Mouse (Mus musculus): ENCODE data around the gene Polr3c. TPM values are rescaled to one million over a fixed set of nuclear protein-coding genes. Genes with fewer than 3 reads are reported as not detected.
A peak's percentile ranks its signal among the peaks of the same experiment; 100 is the strongest.
"Not testable (repeated sequence)": the region's sequence is repeated elsewhere in the genome, so short reads cannot be mapped to it uniquely, and the experiment has no call there.

The Polr3c gene
- polyA plus RNA-seq, 1 experiment from 2014 or later: 42.1 TPM

GRCm38 (mm10) chr3:96706217-96706616 lies 21.2 kb downstream of the Polr3c start:
- 90% methylated on average over 11 of the region's 11 CpGs for WGBS
- no peak overlapping the region for H3K9ac ChIP-seq

GRCm38 (mm10) chr3:96704778-96705177 lies 22.6 kb downstream of the Polr3c start:
- Histone ChIP-seq H3K4me2 (no peak overlapping the region), H3K9me3 (no peaks in the 10 kb centered on the region), H3K27ac (no peak overlapping the region), H3K9ac (no peak overlapping the region), H3K27me3 (peaks cover 10% of the 10 kb centered on the region), H3K36me3 (replicated peaks) (peaks cover 55% of the 10 kb centered on the region), H3K4me3 (replicated peaks) (no peak overlapping the region), H3K4me1 (peaks cover 7% of the 10 kb centered on the region)
- 75% methylated on average over 11 of the region's 11 CpGs for WGBS
- no peak for ATAC-seq (ENCODE audit: low FRiP score)

More at GRCm38 (mm10) chr3:96706217-96706616, 21.2 kb downstream of the Polr3c start:
- Histone ChIP-seq H3K9me3 (no peaks in the 10 kb centered on the region), H3K4me1 (peaks cover 7% of the 10 kb centered on the region), H3K27ac (no peak overlapping the region), H3K27me3 (peaks cover 10% of the 10 kb centered on the region), H3K4me2 (no peak overlapping the region), H3K4me3 (replicated peaks) (no peak overlapping the region), H3K36me3 (replicated peaks) (peaks cover 54% of the 10 kb centered on the region)
- no peak for ATAC-seq (ENCODE audit: low FRiP score)

GRCm38 (mm10) chr3:96701003-96701402 lies 26.4 kb downstream of the Polr3c start:
- no peaks in the 10 kb centered on the region for H3K9me3 ChIP-seq
- H3K27me3 ChIP-seq: no peaks in the 10 kb centered on the region; the same call in 1 of the 2 replicates
- peaks cover 57% of the 10 kb centered on the region for H3K36me3 ChIP-seq (replicated peaks)
- H3K27ac ChIP-seq: no peak overlapping the region
- no peak overlapping the region for H3K4me3 ChIP-seq (replicated peaks)
- 84% methylated on average over 4 of the region's 4 CpGs for WGBS
- ATAC-seq (ENCODE audit: low FRiP score): no peak
- H3K4me1 ChIP-seq: peaks cover 13% of the 10 kb centered on the region
- no peak overlapping the region for H3K9ac ChIP-seq
- no peak overlapping the region for H3K4me2 ChIP-seq

- 51% methylated on average over 7 of the region's 7 CpGs for WGBS
- Histone ChIP-seq H3K4me2 (no peak overlapping the region), H3K9me3 (no peaks in the 10 kb centered on the region), H3K4me1 (peaks cover 18% of the 10 kb centered on the region), H3K27ac (no peak overlapping the region), H3K9ac (no peak overlapping the region), H3K36me3 (replicated peaks) (peaks cover 57% of the 10 kb centered on the region), H3K27me3 (no peaks in the 10 kb centered on the region; the same call in 1 of the 2 replicates), H3K4me3 (replicated peaks) (no peak overlapping the region)
- no peak for ATAC-seq (ENCODE audit: low FRiP score)
Measured at GRCm38 (mm10) chr3:96700376-96700775, 27.1 kb downstream of the Polr3c start.

- Histone ChIP-seq H3K4me3 (replicated peaks) (no peak overlapping the region), H3K27me3 (no peaks in the 10 kb centered on the region; the same call in 1 of the 2 replicates), H3K9me3 (no peaks in the 10 kb centered on the region), H3K27ac (no peak overlapping the region), H3K36me3 (replicated peaks) (peaks cover 44% of the 10 kb centered on the region), H3K4me2 (no peak overlapping the region), H3K9ac (0 out of 2 replicates have a peak overlapping the region, but pooled peaks have one; percentile 2), H3K4me1 (peaks cover 21% of the 10 kb centered on the region)
- WGBS: 62% methylated on average over 19 of the region's 19 CpGs
- ATAC-seq (ENCODE audit: low FRiP score): no peak
Measured at GRCm38 (mm10) chr3:96698993-96699690, 28.3 kb downstream of the Polr3c start.

- Histone ChIP-seq H3K4me2 (peak overlapping the region; percentile 76), H3K27me3 (no peaks in the 10 kb centered on the region; the same call in 1 of the 2 replicates), H3K36me3 (replicated peaks) (peaks cover 25% of the 10 kb centered on the region), H3K9me3 (no peaks in the 10 kb centered on the region), H3K9ac (peak overlapping the region; percentile 84), H3K27ac (peak overlapping the region; percentile 95), H3K4me1 (peaks cover 23% of the 10 kb centered on the region), H3K4me3 (replicated peaks) (peak overlapping the region; percentile 82)
- under 1% methylated on average over 81 of the region's 85 CpGs for WGBS
- ATAC-seq (ENCODE audit: low FRiP score): peak; percentile 95
Measured at GRCm38 (mm10) chr3:96696766-96697732, 30.4 kb downstream of the Polr3c start.

- H3K4me1 ChIP-seq: peaks cover 23% of the 10 kb centered on the region
- under 1% methylated on average over 35 of the region's 35 CpGs for WGBS
- peaks cover 18% of the 10 kb centered on the region for H3K36me3 ChIP-seq (replicated peaks)
- peak within 1 kb of the TSS; percentile 84 for H3K9ac ChIP-seq
- H3K27ac ChIP-seq: peak within 1 kb of the TSS; percentile 95
- H3K4me2 ChIP-seq: peak within 1 kb of the TSS; percentile 76
- no peaks in the 10 kb centered on the region for H3K9me3 ChIP-seq
- no peaks in the 10 kb centered on the region; the same call in 1 of the 2 replicates for H3K27me3 ChIP-seq
- peak within 1 kb of the TSS; percentile 82 for H3K4me3 ChIP-seq (replicated peaks)
- peak; percentile 76 for ATAC-seq (ENCODE audit: low FRiP score)
Measured at GRCm38 (mm10) chr3:96696198-96696765, 31.1 kb downstream of the Polr3c start, which contains the start of gene Pias3. Gene Pias3 (plus strand): TSS chr3:96696384.

- Histone ChIP-seq H3K9me3 (no peaks in the 10 kb centered on the region), H3K4me3 (replicated peaks) (no peak overlapping the region), H3K36me3 (replicated peaks) (no peaks in the 10 kb centered on the region), H3K9ac (no peak overlapping the region), H3K27ac (no peak overlapping the region), H3K27me3 (no peaks in the 10 kb centered on the region), H3K4me2 (no peak overlapping the region), H3K4me1 (peaks cover 40% of the 10 kb centered on the region)
- 93% methylated on average over 1 of the region's 1 CpGs for WGBS
- no peak for ATAC-seq (ENCODE audit: low FRiP score)
Measured at GRCm38 (mm10) chr3:96693579-96693978, 33.8 kb downstream of the Polr3c start.

GRCm38 (mm10) chr3:96692506-96692905 lies 34.9 kb downstream of the Polr3c start:
- Histone ChIP-seq H3K27me3 (no peaks in the 10 kb centered on the region), H3K4me1 (peaks cover 33% of the 10 kb centered on the region), H3K9ac (no peak overlapping the region), H3K9me3 (no peaks in the 10 kb centered on the region), H3K4me2 (no peak overlapping the region), H3K36me3 (replicated peaks) (no peaks in the 10 kb centered on the region), H3K27ac (no peak overlapping the region), H3K4me3 (replicated peaks) (no peak overlapping the region)
- WGBS: 11% methylated on average over 3 of the region's 3 CpGs
- no peak for ATAC-seq (ENCODE audit: low FRiP score)

GRCm38 (mm10) chr3:96690298-96690697 lies 37.1 kb downstream of the Polr3c start:
- H3K9me3 ChIP-seq: no peaks in the 10 kb centered on the region
- peaks cover 22% of the 10 kb centered on the region for H3K4me1 ChIP-seq
- ATAC-seq (ENCODE audit: low FRiP score): no peak
- H3K27me3 ChIP-seq: no peaks in the 10 kb centered on the region
- H3K4me2 ChIP-seq: no peak overlapping the region
- WGBS: 57% methylated on average over 3 of the region's 3 CpGs
- no peaks in the 10 kb centered on the region for H3K36me3 ChIP-seq (replicated peaks)
- no peak overlapping the region for H3K27ac ChIP-seq
- no peak overlapping the region for H3K4me3 ChIP-seq (replicated peaks)
- no peak overlapping the region for H3K9ac ChIP-seq

- no peak for ATAC-seq (ENCODE audit: low FRiP score)
- H3K9ac ChIP-seq: no peak overlapping the region
- H3K27ac ChIP-seq: no peak overlapping the region
- no peaks in the 10 kb centered on the region for H3K36me3 ChIP-seq (replicated peaks)
- H3K27me3 ChIP-seq: peaks cover 11% of the 10 kb centered on the region
- H3K4me3 ChIP-seq (replicated peaks): no peak overlapping the region
- WGBS: 85% methylated on average over 11 of the region's 11 CpGs
- H3K4me1 ChIP-seq: peaks cover 19% of the 10 kb centered on the region
- H3K4me2 ChIP-seq: no peak overlapping the region
- H3K9me3 ChIP-seq: no peaks in the 10 kb centered on the region
Measured at GRCm38 (mm10) chr3:96688854-96689253, 38.6 kb downstream of the Polr3c start.

GRCm38 (mm10) chr3:96686057-96686456 lies 41.4 kb downstream of the Polr3c start:
- H3K4me1 ChIP-seq: peaks cover 17% of the 10 kb centered on the region
- H3K9me3 ChIP-seq; H3K36me3 ChIP-seq (replicated peaks); ATAC-seq (ENCODE audit: low FRiP score); H3K27ac ChIP-seq; H3K4me2 ChIP-seq; H3K4me3 ChIP-seq (replicated peaks); H3K9ac ChIP-seq: not testable (repeated sequence)
- 92% methylated on average over 5 of the region's 5 CpGs for WGBS
- H3K27me3 ChIP-seq: peaks cover 23% of the 10 kb centered on the region

Measured in forebrain, embryonic 12.5 days (tissue).